Mouse (Mus musculus) central nervous system, embryonic 11.5 days (tissue): ENCODE data around the gene Glg1. TPM values are rescaled to one million over a fixed set of nuclear protein-coding genes. Genes with fewer than 3 reads are reported as not detected.

Experiments used
- polyA plus RNA-seq: library from polyadenylated mRNA; depleted of rRNA; stranded (reverse); fragments of >200 nt; gene quantifications from 2 replicates; pipeline ENCODE4 v1.2.3, GENCODE M21; 2012; rRNA removed

The Glg1 gene
- 41.0 and 48.8 TPM in 2 replicates for polyA plus RNA-seq

DNA sequence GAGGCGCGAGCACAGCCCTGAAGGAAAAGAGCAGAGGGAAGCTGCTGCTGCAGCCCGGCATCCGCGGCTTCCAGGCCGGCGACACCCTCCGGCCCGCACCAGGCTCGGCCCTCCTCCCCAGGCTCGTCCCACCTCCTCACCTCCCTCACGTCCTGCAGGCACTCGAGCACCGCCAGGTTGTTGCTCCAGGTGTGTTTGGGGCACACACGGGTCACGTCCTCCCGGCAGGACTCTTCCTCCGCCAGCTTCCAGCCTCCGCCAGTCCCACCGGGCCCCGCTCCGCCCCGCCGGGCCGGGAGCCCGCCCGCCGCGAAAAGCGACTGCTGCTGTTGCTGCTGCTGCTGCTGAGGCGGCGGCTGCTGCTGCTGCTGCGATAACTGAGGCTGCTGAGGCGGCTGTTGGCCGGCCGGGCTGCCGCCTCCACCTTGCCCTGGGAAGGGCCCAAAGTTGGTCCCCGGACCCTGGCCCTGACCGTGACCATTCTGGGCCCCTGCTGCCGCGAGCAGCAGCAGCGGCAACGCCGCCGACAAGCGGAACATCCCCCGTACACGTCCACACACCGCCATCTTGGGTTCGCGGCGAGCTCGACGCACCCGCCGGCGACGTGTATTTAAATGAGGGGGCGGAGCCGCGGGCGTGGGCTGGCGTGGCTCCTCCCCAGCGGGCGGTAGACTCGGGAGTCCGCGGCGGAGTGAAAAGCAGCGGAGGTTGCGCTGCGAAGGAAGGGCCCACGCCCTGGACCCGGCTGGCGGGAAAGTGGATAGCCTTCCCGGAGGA, at the start of gene Glg1:
Gene Glg1, minus strand, starts transcription at position 586 of the 777 bp plus-strand sequence.

DNA sequence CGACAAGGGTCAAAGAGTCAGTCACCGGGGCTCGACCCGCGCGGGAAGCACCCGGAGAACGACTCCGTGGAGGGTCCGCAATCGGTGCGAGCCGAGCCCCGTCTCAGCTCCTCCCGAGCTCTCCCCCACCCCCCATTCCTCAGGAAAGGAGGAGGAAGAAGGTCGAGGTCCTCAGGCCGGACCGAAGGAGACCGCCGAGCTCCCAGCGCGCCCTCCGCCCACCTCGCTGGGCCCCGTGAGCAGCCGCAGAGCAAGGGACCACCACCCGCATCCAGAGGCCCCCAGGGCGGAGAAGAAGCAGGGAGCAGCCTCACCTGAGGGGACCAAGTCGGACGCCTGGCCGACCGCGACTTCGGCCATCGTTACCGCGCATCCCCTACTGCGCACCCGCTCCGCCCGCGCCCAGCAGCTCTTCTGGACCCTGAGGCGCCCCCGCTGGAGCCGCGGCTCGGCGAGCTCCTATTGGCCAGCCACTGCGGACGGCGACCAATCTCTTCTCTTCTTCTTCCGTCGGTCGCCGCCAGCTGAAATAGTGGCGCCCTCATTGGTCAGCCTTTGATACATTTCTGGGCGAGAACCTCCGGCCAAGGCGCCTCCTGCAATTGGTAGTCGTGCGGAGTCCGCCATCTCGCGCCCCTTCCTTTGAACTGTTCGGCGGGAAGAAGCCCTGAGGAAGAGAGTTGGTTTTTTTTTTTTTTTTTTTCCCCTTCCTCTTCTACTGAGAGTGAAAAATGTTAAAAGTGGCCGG, 41.0 kb upstream of the Glg1 start, which contains the start of gene Rfwd3:
Gene Rfwd3, minus strand, starts transcription at position 402 of the 748 bp plus-strand sequence.

Other genes with a start within 250 kb of the Glg1 start
- 10.3 and 12.0 TPM in 2 replicates for gene Ddx19b, start 227.5 kb downstream of the Glg1 start, polyA plus RNA-seq
- gene Aars, start 226.1 kb downstream of the Glg1 start, polyA plus RNA-seq, result 56.7 and 71.6 TPM in 2 replicates
- 4.7 and 58.3 TPM in 2 replicates for gene Exosc6, start 202.9 kb downstream of the Glg1 start, polyA plus RNA-seq
- 0.82 and 0.91 TPM in 2 replicates for gene Clec18a, start 166.8 kb downstream of the Glg1 start, polyA plus RNA-seq
- 8.3 and 12.1 TPM in 2 replicates for gene Pdpr, start 164.6 kb downstream of the Glg1 start, polyA plus RNA-seq
- 35.2 and 50.0 TPM in 2 replicates for gene Rfwd3, start 41.0 kb upstream of the Glg1 start, polyA plus RNA-seq
- 0.41 and 0.67 TPM in 2 replicates for gene Mlkl, start 79.0 kb upstream of the Glg1 start, polyA plus RNA-seq
- not detected in 2 replicates for gene Fa2h, start 134.6 kb upstream of the Glg1 start, polyA plus RNA-seq